Mouse (Mus musculus) spleen, adult 2 months (tissue): ENCODE data around the gene Smad1.

Experiments
- CTCF ChIP-seq: fragments of 200-500 bp; IDR thresholded peaks from 2 replicates; pipeline ENCODE4 v1.5.1; 2011; ENCODE audit warnings: mild to moderate bottlenecking, inconsistent platforms; ENCODE audit not compliant: insufficient read depth, insufficient read length, insufficient replicate concordance; ENCODE audit errors: extremely low read depth
- POLR2A ChIP-seq: fragments of 200-500 bp; IDR thresholded peaks from 2 replicates; pipeline ENCODE4 v1.6.1; 2011; ENCODE audit warnings: low read depth, low read length, inconsistent platforms

DNA sequence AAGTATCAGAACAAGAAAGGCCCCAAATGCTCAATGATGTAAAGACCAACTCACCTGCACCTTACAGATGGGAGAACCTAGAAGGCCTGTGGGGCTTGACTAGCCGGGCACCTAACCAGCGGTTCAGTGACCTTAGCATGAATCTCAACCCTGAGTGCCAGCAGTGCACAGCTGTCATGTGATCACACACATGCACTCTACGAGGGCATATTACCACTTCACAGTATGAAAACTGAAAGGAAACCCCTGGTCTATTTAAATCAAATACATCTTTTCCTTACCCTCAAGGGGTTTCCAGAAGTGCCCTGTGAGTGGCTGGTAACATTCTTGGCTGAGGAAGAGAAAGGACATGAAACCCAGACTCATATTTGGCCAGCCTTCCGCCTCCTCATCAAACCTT lies 31.4 kb downstream of the Smad1 start:
- TF ChIP-seq CTCF (no peak), POLR2A (no peak)
